Mouse (Mus musculus): ENCODE measurements at regions not wholly inside any gene's neighbourhood (a gene's known extent, or its start where the extent isn't known, plus 50 kb on each side); places are given as distances from the start of the nearest gene placed in this dataset.

GRCm38 (mm10) chr15:97558725-97559124, 146.9 kb downstream of the Rpap3 start:
- TF ChIP-seq CTCF (IDR thresholded peaks at IDR 0.05 in 2 of 3, conservative IDR thresholded peaks at IDR 0.05 in 1 of 3; ENCODE audit: control insufficient read depth in 1 of 3, insufficient read depth in 1 of 3, low read depth in 2 of 3, low read length in 3 of 3, poor library complexity in 1 of 3, severe bottlenecking in 1 of 3) = no peak
- TF ChIP-seq POLR2A (IDR thresholded peaks at IDR 0.05; ENCODE audit: control insufficient read depth in 1 of 2, insufficient read depth in 1 of 2, low read depth in 1 of 2, low read length in 2 of 2, poor library complexity in 1 of 2) = no peak
- TF ChIP-seq HCFC1 (IDR thresholded peaks at IDR 0.05; ENCODE audit: low read depth, low read length) = no peak
- TF ChIP-seq TCF12 (IDR thresholded peaks at IDR 0.05; ENCODE audit: low read depth, low read length) = no peak
- TF ChIP-seq GATA1 (IDR thresholded peaks at IDR 0.05; ENCODE audit: low read depth, low read length) = 0 out of 2 replicates have a peak, but pooled peaks have one; percentile 3
- TF ChIP-seq EP300 (IDR thresholded peaks at IDR 0.05; ENCODE audit: low read depth in 1 of 2, low read length in 2 of 2) = peak; percentile 55 to 59; a peak in 3 of 4 replicates
- TF ChIP-seq E2F4 (IDR thresholded peaks at IDR 0.05; ENCODE audit: borderline replicate concordance, low read depth, low read length) = no peak

All from MEL (cell line).